Mouse (Mus musculus) spleen, postnatal 4 days (tissue): ENCODE data around the gene Hrk.

Source experiments
- DNase-seq, 2 experiments: peaks; one replicate each; pipeline ENCODE4 v3.0.0; 2022; ENCODE audit warnings: low spot score in 2 of 2

Gene Hrk

DNA sequence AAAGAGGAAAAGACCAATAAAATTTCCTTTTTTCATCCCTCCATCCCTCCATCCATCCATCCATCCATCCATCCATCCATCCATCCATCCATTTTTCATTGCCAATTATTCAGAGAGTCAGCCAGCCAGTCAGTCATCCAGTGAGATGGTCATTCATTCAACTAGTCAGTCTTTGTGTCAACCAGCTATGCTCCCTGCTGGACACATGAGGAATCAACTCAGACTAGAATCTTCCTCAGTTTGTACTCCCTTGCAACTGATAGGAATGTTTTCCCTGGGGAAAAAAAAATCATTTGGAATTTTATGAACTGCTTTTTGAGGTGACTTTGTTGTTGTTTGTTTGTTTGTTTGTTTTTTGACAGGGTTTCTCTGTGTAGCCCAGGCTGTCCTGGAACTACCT is 1.0 kb downstream of the Hrk start:
- DNase-seq = no peak

DNA sequence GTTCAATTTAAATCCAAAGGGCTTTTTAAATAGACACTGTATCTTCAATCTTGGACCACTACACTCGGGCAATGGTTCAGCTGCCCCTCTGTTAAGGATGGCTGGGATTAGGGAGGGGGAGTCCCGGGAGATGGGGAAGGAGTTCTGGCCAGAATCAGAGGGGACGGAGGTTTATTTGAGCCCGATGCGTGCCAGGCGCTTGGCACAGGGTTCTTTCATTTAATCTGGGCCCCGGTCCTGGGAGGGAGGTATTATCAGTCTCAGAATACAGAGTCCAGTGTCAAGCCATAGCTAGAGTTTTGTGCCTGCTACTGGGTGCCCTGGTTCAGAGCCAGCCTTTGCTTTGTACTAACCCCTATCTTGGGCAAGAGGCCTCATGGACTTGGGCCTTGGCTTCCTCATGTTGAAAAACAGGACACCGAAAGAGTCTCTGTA is 3.1 kb downstream of the Hrk start:
- no peak for DNase-seq

DNA sequence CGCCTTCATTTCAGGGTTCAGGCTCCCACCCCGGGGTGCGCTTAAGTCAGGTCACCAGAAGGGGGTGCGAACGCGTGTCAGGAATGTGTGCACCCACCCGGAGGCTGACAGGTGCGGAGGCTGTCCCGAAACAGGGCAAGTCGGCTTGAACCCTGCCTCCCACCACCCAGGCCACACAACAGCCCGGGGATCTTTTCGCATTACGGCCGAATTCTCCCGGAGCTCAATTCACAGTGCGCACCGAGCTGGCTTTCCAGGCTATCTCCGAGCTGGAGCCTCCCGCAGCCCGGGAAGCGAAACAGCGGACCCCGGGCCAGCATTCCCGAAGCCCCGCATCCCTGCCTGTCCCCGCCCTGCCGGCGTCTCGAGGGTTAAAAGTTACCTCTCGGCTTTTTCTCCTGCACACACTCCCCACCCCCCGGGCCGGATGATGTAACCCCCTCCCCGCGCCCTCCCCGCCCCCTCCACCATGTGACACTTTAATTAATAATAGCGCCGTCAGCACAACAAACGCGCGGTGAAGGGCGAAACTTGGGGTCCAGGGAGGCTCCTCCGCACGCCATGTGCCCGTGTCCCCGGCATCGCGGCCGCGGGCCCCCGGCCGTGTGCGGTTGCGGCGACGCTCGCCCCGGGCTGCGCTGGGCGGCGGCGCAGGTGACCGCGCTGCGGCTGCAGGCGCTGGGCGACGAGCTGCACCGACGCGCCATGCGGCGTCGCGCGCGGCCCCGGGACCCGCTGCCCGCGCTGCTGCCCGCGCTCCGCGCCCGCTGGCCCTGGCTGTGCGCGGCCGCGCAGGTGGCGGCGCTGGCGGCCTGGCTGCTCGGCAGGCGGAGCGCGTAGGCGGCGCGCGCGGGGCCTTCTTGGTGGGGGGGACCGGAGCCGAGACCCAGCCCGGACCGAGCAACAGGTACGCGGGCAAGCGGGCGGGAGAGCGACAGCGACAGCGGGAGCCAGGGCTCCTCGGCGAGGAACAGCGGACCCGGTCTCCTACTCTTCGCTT is 5.1 kb downstream of the Hrk start:
- DNase-seq = no peak

- no peak for DNase-seq
Observed at GRCm38 (mm10) chr5:118170888-118171529, 6.6 kb downstream of the Hrk start.

DNA sequence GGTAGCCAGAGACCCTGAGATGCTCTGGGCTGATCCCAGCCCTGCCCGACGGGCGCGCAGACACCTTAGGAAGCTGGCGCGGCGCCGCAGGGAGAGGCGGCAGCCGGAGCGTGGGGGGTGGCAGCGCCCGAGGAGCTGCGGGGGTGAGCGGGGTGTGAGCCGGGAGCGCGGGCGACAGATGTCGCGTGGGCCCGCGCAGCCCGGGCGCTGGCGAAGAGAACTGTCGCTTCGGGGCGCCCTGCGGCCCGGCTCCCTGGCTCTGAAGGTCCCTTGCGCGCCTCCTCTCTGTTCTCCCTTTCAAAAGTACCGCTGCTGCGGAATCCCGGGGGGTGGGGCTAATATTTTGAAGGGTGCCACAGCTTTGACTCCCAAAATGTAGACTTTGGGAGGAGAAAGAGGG is 7.2 kb downstream of the Hrk start:
- no peak for DNase-seq

- no peak for DNase-seq
Observed at GRCm38 (mm10) chr5:118172078-118172723, 7.8 kb downstream of the Hrk start.

DNA sequence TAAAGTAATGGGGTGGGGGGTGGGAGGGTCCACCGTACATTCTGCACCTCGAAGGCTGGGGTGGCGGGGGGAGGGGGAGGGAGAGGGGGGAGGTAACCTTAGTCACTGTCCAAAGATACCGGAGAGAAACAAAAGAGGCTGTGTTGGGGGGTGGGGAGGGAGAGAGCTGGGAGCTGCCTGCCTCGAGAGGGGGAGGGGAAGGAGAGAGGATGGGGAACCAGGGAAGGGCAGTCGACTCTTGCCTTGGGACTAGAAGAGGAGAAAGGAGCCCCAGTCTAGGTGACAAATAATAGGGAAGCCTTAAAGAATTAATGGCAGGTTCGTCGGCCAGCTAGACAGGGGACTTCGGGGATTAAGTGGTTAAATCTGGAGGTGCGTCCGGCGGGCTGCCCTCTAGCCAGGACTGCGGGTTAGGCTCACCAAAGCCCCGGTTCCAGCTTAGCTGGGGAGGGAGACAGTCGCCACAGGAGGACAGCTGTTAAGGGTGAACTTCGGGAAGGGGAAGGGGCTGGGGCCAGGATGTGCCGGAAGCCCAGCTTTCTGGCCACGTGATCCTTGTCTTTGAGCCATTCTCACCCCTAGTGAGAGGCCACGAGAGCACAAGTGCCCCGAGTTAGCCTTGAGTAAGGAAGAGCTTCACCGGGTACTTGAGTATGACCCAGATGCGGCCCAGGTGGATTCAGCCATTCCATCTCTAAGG is 10.0 kb downstream of the Hrk start:
- no peak for DNase-seq

GRCm38 (mm10) chr5:118175137-118175536 is 10.7 kb downstream of the Hrk start:
- no peak for DNase-seq

DNA sequence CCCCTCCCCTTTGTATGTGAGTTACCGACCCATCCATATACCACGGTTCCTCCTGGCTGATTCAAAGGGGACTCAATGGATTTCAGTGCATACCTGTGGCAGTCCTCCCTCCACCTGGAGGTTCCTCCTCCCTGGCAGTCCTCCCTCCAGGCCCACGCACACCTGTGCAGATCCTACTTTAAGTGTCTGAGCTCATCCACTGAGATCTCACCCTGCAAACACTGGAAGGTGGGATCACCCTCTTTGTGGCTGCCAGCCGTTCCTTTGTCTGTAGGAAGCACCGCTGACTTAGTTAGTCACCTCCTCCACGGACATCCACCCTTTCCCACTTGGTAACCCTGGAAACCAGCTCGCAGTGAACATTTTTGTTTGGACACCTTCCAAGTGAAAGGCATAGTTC is 13.2 kb downstream of the Hrk start:
- no peak for DNase-seq

GRCm38 (mm10) chr5:118186903-118187633 is 22.6 kb downstream of the Hrk start:
- no peak for DNase-seq

GRCm38 (mm10) chr5:118188356-118188755 is 23.9 kb downstream of the Hrk start:
- no peak for DNase-seq

DNA sequence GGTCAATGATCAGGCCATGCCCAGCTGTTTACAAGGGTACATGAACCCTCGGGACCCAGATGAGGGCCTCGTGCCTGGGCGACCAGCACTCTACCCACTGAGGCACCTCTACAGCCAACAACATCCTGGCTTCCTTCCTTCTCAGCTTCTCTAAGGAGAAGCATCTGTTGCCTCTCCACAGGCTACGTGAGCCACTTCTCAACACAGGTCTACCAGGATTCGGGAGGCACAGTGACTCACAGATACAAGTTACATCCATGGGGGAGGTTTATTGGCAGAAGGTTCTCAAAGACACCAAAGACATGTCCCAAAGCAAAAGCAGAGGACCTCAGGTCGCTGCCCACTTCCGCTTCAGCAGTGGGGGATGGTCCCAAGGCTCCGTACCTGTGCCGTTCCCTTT is 26.0 kb downstream of the Hrk start:
- DNase-seq = no peak

GRCm38 (mm10) chr5:118192221-118192620 is 27.8 kb downstream of the Hrk start:
- no peak for DNase-seq

- DNase-seq = no peak
Observed at GRCm38 (mm10) chr5:118197421-118197820, 33.0 kb downstream of the Hrk start.

- DNase-seq = no peak
Observed at GRCm38 (mm10) chr5:118199670-118200069, 35.2 kb downstream of the Hrk start.

- DNase-seq = no peak
Observed at GRCm38 (mm10) chr5:118204675-118205440, 40.4 kb downstream of the Hrk start.

DNA sequence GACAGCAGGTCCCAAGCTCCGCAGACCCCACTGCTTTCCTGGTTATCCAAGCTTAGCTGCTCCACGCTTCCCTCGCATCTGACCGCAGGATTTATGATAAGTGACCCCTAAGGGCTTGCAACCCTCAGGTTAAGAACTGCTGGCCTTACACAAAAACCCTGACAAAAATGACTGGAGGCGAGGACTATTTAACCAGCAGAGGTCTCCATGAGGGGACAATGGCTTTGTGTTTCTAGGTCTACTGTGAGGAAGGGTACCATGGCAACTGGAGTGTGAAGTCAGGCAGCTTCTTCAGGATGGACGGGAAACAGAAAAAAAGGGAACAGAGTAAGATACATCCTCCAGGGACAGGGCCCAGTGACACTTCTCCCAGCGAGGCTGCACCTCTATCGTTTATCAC is 41.4 kb downstream of the Hrk start:
- no peak for DNase-seq

- no peak for DNase-seq
Observed at GRCm38 (mm10) chr5:118214012-118214411, 49.6 kb downstream of the Hrk start.

- DNase-seq = no peak
Observed at GRCm38 (mm10) chr5:118214418-118215154, 50.1 kb downstream of the Hrk start.

GRCm38 (mm10) chr5:118217410-118217809 is 53.0 kb downstream of the Hrk start:
- no peak for DNase-seq
